Mouse (Mus musculus) gastrocnemius, postnatal 14 days (tissue): ENCODE measurements at regions not wholly inside any gene's neighbourhood (a gene's known extent, or its start where the extent isn't known, plus 50 kb on each side); places are given as distances from the start of the nearest gene placed in this dataset.
"Not testable (repeated sequence)": the region's sequence is repeated elsewhere in the genome, so short reads cannot be mapped to it uniquely, and the experiment has no call there.

Experiments
- DNase-seq: peaks from one replicate; pipeline ENCODE4 v3.0.0; 2021; ENCODE audit warnings: mixed read lengths
- intact Hi-C: fragments of 180-260 bp; cut with DNase I; formaldehyde crosslinking; loops from one replicate; pipeline ENCODE4 v1.15.1; 2025; ENCODE audit warnings: low total_unique reads

- intact Hi-C loops: no loop called here
These were observed 754.0 kb upstream of the Slc39a10 start for GRCm38 (mm10) chr1:47646681-47647080.

GRCm38 (mm10) chr1:47606597-47606996 is 713.9 kb upstream of the Slc39a10 start:
- intact Hi-C loops: no loop called here
- DNase-seq: no peak

More at GRCm38 (mm10) chr1:47646681-47647080, 754.0 kb upstream of the Slc39a10 start:
- DNase-seq: no peak

GRCm38 (mm10) chr1:47603989-47604360 is 711.3 kb upstream of the Slc39a10 start:
- DNase-seq: no peak
- intact Hi-C loops: no loop called here

GRCm38 (mm10) chr1:47603294-47603988 is 710.8 kb upstream of the Slc39a10 start:
- no peak for DNase-seq
- intact Hi-C loops: no loop called here

- DNase-seq, intact Hi-C loops: not testable (repeated sequence)
These were observed 701.0 kb upstream of the Slc39a10 start for GRCm38 (mm10) chr1:47593641-47594040.

- intact Hi-C loops: no loop called here
- no peak for DNase-seq
These were observed 653.0 kb upstream of the Slc39a10 start for GRCm38 (mm10) chr1:47545606-47546005.

GRCm38 (mm10) chr1:47511426-47511825 is 618.8 kb upstream of the Slc39a10 start:
- no peak for DNase-seq
- intact Hi-C loops: no loop called here

GRCm38 (mm10) chr1:47507801-47508200 is 615.1 kb upstream of the Slc39a10 start:
- intact Hi-C loops: no loop called here
- no peak for DNase-seq

- intact Hi-C loops: no loop called here
- DNase-seq: no peak
These were observed 596.0 kb upstream of the Slc39a10 start for GRCm38 (mm10) chr1:47488581-47489204.

- intact Hi-C loops: no loop called here
- no peak for DNase-seq
These were observed 593.4 kb upstream of the Slc39a10 start for GRCm38 (mm10) chr1:47486087-47486486.

GRCm38 (mm10) chr1:47479059-47479458 is 586.4 kb upstream of the Slc39a10 start:
- intact Hi-C loops: no loop called here
- DNase-seq: no peak

GRCm38 (mm10) chr1:47466573-47467253 is 574.1 kb upstream of the Slc39a10 start:
- intact Hi-C loops: no loop called here
- no peak for DNase-seq

- intact Hi-C loops: no loop called here
- DNase-seq: no peak
These were observed 556.3 kb upstream of the Slc39a10 start for GRCm38 (mm10) chr1:47448737-47449489.

GRCm38 (mm10) chr1:47448070-47448469 is 555.4 kb upstream of the Slc39a10 start:
- intact Hi-C loops: no loop called here

GRCm38 (mm10) chr1:47446021-47446420 is 553.4 kb upstream of the Slc39a10 start:
- DNase-seq: no peak
- intact Hi-C loops: no loop called here

More at GRCm38 (mm10) chr1:47448070-47448469, 555.4 kb upstream of the Slc39a10 start:
- DNase-seq: no peak

- DNase-seq: no peak
- intact Hi-C loops: no loop called here
These were observed 540.2 kb upstream of the Slc39a10 start for GRCm38 (mm10) chr1:47432829-47433228.

- intact Hi-C loops: no loop called here
- DNase-seq: no peak
These were observed 512.5 kb upstream of the Slc39a10 start for GRCm38 (mm10) chr1:47405164-47405563.

- intact Hi-C loops: no loop called here
- no peak for DNase-seq
These were observed 493.9 kb upstream of the Slc39a10 start for GRCm38 (mm10) chr1:47386579-47386978.

GRCm38 (mm10) chr1:47378795-47379194 is 486.1 kb upstream of the Slc39a10 start:
- intact Hi-C loops: no loop called here
- DNase-seq: no peak
